Mouse (Mus musculus): ENCODE measurements around the gene Olfr70.
A peak's percentile ranks its signal among the peaks of the same experiment; 100 is the strongest.

Gene Olfr70

DNA sequence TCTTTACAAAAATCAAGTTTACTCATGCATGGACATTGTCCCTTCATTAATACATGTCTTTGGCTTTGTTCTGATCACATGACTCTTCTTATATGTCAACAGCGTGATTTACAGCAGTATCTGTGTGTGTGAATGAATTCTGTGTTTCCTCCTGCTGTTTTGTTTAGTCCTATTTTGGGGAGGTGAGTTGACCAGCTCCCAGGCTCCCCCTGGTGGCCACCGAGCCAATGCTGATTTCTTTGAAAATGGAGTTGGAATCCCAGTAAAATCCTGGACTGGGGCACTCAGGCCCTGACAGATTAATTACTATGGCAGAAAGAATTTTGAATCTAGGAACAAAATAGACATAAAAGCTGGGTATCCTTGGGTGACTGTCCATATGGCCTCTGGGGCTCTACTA is 11.2 kb upstream of the Olfr70 start:
- peak; percentile 59 for DNase-seq (ENCODE audit: low read depth, low spot score)

DNA sequence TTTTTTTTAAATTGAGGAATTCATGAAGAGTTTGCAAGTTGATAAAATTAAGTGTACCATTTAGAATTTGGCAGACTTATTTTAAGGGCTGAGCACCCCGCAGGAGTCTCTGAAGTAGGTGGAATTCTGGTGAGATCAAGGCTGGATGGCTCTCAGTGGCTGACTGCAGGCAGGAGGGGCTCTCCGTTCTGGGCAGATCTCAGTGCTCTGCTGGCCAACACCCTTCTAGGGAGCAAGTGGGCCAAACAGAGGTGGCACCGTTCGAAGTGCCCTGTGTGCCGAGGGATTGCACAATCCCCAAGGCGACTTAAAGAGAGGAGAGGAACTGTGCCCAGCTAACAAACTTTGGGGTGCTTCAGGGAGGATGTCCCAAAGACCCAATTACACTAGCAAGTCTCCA is 9.3 kb upstream of the Olfr70 start, which contains the start of gene Olfr71:
Gene Olfr71 (minus strand): TSS at position 387 of the 400 bp plus-strand sequence.
- no peak for DNase-seq (ENCODE audit: low read depth, low spot score)

DNA sequence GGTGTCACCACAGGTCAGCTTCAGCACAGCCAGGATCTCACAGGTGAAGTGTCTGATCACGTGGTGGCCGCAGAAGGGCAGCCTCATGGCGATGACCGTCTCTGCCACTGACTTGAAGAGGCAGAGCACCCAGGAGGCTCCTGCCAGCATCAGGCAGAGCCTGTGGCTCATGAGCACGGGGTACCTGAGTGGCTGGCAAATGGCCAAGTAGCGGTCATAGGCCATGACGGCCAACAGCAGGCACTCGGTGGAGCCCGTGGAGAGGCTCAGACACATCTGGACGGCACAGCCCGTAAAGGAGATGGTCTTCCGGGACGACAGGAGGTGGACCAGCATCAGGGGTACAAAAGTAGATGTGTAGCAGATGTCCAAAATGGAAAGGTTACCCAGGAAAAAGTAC is 5.4 kb upstream of the Olfr70 start:
- no peak for DNase-seq (ENCODE audit: low read depth, low spot score)

DNA sequence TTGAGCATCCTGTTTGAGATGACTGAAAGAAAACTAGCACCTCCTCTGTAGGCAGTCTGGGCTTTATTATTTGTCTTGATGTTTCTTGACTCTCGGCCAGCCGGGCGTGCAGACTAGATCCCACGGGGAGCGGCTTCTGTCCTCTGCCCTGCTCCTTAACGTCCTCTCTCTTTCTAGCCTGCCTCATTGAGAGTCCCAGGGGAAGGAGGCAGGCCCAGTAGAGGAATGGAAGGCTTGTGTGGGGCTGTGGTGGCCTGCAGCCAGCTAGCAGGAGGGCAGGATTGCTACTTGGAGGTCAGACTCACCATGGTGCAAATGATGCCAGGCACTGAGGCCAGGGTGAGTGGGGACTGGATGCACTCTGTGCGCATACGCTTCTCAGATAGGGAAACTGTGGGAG is 3.2 kb upstream of the Olfr70 start:
- no peak for DNase-seq (ENCODE audit: low read depth, low spot score)

DNA sequence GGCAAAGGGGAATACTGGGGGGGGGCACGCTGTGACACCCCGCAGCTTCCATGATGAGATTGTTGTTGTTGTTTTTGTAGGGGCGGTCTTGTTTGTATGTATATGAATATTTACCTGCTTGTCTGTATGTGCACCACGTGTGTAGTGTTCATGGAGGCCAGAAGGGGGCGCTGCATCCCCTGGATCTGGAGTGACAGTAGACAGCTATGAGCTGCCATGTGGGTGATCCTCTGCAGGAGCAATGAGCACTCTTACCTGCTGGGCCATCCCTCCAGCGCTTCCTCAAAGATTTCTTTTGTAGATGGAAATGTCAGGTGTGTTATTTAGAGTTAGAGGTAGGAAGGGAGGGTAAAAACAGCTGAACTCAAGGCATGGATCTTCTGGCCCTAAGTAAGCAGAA is 2.8 kb upstream of the Olfr70 start:
- no peak for DNase-seq (ENCODE audit: low read depth, low spot score)

DNA sequence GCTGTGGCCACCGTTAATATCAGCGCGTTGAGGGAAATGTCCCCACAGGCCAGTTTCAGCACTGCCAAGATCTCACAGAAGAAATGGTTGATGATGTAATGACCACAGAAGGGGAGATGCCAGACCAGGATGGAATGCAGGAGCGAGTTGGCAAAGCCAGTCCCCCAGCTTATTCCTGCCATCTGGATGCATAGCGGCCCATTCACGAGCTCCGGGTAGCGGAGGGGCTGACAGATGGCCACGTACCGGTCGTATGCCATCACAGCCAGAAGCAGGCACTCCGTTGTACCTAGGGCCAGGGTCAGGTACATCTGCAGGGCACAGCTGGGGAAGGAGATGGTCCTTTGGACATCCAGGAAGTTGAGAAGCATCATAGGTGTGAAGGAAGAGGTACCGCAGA is 4.0 kb downstream of the Olfr70 start:
- DNase-seq (ENCODE audit: low read depth, low spot score), result no peak

DNA sequence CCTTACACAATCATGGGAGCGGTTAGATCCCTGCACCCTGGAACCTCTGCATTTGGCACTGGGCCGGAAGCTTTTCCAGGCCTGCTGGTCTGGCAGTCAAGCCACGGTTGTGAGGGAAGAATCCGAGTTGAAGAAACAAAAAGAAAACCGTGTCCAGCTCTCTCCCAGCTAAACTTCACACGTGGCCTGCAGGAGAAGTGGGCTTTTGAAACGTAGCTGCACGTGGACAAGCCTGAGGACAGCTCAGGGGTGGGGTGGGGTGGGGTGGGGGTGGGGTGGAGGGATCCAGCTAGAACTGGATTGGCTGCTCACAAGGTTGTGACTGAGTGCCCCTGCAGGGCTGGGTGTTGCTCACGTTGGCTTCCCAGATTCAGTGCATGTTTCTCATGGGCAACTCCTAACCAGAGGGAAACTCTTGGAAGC is 5.3 kb downstream of the Olfr70 start:
- no peak for DNase-seq (ENCODE audit: low read depth, low spot score)

DNA sequence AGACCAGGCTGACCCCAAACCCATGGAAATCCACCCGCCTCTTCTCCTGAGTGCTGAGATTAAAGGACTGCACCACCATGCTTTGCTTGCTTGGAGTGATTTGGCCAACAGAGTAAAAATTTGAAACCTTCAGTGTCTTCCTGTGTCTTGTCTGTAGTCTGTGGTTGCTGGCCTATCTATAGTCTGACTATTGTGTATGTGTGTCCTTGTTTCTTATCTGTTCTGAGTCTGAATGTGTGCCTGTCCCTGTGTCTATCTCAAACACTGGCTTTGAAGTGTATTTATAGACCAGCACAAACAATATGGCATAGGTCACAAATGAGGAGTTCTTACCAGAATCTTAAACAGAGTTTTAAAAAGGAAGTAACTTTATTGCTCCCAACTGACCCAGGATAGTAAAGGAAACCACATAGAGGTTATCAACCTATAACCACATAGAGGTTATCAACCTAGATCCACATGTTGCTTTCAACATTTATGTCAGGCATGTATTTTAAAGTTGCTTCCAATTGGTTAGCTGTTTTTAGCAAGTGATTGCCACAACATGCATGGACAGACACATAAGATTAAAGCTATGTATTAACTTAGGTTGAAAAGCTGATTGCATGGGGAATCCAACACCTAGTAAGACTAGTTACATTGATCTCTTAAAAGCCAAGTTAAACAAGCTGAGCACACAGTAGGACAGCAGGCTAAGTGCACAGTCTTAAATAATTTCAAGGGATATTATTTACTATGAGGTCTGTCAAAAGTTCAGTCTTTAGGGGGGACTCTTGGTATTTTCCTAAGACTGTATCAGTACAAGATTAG is 6.0 kb downstream of the Olfr70 start:
- DNase-seq (ENCODE audit: low read depth, low spot score), result no peak

DNA sequence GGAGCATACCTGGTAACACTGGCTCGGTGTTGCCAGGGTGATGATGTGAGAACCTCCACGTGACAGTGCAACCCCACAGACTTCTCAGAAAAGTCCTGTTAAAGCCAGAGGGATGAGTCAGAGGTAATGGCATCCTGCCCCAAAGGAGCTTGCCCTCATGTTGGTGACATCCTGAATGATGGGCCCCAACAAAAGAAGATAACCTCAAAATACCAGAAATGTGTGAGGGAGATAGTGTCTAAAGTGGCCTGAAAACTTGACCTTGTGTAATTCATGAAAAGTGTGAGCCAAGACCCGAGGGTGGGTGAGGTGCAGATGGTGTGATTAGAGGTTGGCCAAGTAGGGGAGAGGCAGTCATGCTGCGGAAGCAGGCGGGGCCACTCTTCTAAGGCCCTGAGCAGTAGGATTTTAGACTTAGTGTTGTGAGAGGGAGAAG is 6.8 kb downstream of the Olfr70 start:
- DNase-seq (ENCODE audit: low read depth, low spot score), result no peak

DNA sequence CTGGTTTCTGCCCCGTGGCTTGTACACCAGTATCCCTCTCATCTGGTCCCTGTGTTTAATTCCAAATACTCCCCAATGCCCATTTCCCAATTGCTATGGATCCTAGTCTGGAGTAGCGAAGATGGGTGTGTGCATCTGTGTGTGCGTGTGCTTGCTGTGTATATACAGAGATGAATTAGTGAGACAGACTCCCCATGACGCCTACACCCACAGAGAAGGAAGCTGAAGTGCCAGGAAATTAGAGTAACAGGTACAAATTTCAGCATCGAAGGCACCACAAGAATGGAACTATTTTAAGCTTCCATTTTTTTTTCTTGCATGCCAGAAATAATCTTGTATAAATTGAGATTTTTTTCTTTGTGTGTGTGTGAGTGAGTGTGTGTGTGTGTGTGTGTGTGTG is 9.6 kb downstream of the Olfr70 start:
- no peak for DNase-seq (ENCODE audit: low read depth, low spot score)

DNA sequence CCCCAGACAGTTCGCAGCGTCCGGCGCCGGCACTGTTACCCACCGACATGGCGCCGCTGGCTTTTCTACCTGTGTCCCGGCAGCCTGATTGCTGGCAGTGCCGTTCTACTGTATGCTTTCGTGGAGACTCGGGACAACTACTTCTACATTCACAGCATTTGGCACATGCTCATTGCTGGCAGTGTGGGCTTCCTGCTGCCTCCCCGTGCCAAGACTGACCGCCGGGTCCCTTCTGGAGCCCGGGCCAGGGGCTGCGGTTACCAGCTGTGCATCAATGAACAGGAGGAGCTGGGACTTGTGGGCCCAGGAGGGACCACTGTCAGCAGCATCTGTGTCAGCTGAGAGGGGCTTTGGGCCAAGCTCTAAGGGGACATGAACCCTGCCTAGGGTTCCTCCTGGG is 10.6 kb downstream of the Olfr70 start:
- no peak for DNase-seq (ENCODE audit: low read depth, low spot score)

DNA sequence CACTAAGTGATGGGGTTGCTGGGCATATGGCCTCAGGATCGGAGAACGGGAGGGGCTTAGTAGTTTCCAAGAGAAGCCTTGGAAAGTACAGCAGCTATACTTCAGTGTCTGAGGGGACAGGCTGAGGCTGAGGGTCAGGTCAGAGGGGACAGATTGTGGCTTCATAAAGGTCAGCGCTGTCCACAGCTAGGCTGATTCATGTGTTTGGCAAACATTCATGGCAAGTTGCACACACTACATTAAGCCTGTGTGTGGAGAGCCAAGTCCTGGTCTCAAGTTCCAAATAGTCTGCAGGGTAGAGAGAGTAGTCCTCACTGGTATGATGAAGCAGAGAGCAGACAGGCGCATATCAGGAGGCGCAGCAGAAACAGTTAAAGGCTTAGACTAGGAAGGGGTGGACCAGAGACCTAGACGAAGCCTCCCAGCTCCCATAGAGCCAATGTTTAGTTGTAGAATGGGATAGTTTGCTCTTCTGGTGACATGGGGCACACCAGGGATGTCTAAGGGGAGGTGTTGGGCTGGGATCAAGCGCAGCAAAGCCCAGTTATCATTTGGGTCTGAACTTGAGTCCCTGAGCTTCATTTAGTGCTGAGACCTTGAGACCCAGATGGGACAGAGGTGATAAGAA is 21.1 kb downstream of the Olfr70 start:
- no peak for DNase-seq (ENCODE audit: low read depth, low spot score)

DNA sequence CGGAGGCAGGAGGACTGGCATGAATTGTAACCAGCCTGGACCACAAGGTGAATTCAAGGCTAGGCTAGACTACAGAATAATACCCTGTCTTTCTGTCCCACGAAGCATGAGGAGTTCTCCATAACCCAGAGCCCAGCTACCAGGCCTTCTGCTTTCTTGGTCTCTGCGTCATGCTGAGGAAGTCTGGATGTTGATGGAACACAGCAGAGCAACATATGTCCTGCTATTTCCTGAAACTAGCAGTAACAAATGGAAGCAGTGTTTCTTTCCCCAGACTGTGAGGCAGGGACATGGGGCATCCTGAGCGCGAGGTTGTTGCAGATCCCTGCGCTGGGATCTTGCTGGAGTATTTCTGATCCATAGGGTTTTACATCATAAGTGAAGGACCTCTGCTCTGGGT is 22.1 kb downstream of the Olfr70 start:
- DNase-seq (ENCODE audit: low read depth, low spot score), result no peak

DNA sequence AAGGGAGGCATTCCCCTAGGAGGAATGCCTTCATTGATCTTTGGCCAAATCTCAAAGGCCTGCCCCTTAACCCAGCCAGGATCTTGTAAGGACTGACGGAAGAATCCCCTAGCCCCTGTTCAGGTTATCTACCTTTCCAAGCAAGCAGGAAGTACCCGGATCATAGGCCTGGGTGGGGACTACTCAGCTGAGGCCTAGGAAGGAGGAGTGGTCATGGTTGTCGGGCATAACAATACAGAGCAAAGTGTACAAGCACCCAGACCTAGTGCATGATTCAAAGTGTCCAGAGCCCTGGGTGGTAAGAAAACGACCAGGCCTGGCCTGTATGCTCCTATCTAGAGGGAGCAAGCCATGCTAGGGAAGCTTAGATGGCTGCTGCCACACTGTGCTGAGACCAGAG is 25.0 kb downstream of the Olfr70 start:
- DNase-seq (ENCODE audit: low read depth, low spot score), result no peak

DNA sequence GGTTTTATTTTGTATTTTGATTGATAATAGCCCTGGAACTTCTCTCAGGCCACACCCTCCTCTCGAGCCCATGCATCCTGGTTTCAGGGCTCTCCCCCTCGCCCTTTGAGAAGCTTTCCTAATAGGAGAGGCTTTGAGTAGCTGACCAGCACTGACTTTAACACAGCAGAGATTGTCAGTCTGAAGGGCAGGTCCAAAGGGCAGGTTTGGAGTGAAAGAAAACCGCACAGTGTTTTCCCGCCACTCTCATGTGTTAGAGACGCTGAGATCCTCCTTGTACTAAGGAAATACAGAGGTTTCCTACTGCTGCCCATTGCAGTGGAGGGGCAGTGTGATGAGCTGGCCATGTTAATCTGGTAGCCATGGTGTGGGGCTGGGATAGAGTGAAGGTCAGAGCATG is 25.6 kb downstream of the Olfr70 start:
- DNase-seq (ENCODE audit: low read depth, low spot score), result no peak

DNA sequence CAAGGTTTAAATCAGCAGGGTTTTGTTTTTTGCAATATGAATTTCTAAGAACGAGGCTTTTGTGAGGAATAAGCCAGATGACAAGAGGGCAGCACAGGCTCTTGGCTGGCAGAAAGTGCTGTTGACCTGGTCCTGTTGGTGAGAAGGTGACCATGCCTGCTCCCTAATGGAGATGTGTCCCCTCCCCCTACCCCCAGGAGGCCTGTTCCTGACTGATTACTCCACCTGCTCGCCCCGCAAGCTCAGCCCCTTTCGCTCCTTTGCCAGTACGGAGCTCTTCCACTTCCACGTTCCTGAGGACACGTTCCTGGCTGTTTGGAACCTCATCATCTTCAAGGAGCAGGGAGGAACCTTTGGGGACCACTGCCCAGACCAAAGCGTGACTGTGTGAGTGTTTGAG is 26.9 kb downstream of the Olfr70 start:
- no peak for DNase-seq (ENCODE audit: low read depth, low spot score)

DNA sequence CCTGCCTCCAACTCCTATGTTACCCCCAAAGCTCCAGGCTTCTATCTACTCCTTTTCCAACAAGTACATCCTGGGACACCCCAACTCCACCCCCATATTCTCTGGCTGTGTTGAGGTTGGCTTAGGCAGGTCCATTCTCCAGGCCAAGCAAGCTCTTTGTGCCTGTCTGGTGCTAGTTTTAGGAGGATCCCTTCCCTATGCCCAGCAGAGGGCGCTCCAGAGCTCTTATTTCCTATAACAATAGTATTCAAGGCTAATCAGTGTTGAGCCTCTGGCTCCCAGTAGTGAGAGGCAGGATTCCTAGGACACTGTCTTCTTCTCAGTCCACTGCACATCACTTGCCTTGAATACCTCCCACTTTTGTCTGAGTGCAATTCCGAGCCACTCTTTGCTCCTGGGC is 28.5 kb downstream of the Olfr70 start:
- DNase-seq (ENCODE audit: low read depth, low spot score), result peak; percentile 81

DNA sequence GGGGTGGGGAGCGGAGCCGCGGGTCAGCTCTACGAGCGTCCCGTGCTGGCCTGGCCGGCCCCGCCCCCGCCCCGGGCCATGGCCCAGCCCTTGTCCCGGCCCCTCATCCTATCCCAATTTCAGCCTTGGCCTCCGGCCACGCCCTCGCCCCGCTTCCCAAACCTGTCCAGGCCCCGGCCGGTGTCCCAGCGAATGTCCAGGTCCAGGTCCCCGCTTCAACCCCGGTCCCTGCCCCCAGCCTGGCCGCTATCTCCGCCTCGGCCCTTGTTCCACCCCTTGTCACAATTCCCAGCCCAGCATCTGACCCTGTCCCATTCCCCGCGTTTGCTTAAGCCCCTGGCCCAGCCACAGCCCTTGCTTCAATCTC is 31.2 kb downstream of the Olfr70 start:
- peak; percentile 38 for DNase-seq (ENCODE audit: low read depth, low spot score)

DNA sequence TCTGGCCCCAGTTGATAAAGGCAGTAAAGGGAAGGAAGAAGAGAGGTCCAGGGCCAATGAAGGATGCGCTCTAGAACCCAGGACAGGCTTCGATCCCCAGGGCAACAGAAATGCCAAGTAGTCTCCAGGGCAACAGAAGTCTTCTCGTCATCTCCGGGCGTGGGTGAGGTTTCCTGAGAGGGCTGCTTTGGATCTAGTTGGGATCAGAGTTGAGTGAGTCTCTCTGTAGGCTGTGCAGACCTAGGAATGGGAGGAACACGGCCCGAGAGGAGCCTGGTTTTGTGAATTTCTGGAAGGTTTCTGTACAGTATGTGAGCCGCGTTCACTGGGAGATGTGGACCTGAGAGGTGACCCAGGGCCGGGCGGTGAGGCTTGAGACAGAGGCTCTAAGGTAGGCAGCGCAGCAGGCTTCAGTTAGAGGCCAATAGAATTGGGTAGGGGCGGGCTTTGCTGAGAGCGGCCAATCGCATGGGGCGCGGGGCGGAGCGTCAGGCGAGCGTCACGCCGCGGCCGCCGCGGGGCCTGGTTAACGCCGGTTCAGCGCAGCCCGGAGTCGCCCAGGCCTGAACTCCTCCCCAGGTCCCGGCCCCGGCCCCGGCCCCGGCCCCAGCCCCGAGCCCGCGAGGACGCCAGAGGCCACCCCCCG is 31.7 kb downstream of the Olfr70 start, which contains the start of the genes Tmem8b and Fam221b:
Gene Tmem8b (plus strand): TSS at position 190 of the 646 bp plus-strand sequence.
Gene Fam221b (minus strand): TSS at position 364 of the 646 bp plus-strand sequence.
- peak; percentile 78 for DNase-seq (ENCODE audit: low read depth, low spot score)

DNA sequence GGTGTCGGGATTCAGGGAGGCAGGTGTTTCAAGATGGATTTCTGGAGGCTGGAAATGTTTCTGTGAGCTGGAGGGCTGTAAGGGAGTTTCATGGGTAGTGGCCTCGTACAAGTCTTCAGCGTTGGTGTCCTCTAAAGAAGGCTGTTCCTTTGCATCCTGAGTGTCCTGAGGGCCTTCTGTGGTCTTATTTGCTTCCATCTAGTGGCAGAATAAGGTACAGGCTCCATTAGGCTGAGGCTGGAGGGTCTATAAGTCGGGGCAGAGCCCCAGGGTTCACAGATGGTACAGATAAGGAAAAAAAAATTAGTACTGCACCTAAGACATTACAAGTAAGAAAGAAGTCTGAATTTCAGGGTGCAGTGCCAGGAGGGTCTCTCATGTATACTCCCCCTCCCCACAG is 34.2 kb downstream of the Olfr70 start:
- DNase-seq (ENCODE audit: low read depth, low spot score), result no peak

DNA sequence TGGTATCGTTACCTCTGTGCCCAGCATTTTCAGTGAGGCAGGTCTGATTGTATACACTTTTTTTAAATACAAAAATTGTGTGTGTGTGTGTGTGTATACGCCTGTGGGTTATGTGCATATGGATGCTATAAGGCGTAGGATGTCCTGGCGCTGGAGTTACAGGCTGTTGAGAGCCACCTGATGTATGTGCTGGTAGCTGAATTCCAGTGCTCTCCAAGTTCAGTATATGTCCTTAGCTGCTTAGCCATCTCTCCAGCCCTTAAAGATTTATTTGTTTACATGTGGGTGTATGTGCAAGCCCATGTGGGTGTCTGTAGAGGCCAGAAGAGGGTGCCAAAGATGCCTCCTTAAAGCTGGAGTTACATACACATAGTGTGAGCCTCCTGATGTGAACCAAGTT is 43.5 kb downstream of the Olfr70 start:
- no peak for DNase-seq (ENCODE audit: low read depth, low spot score)

DNA sequence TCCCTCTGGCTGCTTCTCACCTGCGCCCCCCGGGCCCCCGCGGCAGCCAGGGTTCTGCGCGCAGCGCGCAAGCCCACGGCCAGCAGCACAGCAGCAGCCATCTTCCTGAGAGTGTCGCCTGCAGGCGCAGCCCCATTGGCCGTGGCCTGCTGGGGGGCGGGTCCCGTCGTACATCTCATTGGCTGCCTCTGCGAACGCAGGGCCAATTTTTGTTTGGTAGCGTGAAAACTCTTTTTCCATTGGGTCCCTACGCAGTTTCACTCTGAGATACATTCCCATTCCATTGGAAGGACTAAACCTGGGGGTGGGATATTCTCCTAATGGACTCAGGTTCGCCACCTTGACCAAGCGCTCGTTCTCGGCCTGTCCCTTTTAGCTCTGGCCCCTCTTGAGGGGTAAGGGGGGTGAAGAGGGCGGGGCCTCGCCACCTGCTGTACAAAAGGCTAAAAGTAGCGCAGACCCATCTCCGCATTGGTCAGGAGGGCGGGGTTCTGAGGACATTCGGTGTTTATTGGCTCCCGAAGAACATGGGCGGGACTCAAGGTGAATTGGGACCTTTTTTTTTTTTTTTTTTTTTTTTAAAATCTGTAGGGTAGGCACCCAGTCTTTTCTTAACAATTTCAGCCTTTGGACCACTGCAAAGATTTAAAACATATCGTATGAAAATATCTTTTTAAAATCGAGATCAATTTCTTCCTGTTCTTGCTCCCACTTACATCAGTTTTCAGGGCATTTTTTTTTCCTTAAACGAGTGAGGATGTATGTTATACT is 44.1 kb downstream of the Olfr70 start, which contains the start of gene Hint2:
Gene Hint2 (minus strand): TSS at position 128 of the 771 bp plus-strand sequence.
- DNase-seq (ENCODE audit: low read depth, low spot score), result peak; percentile 92

All from embryo, embryonic 11.5 days (tissue).